19 mouse cellular contexts compared by ENCODE assay signal in the genomic region with DNA sequence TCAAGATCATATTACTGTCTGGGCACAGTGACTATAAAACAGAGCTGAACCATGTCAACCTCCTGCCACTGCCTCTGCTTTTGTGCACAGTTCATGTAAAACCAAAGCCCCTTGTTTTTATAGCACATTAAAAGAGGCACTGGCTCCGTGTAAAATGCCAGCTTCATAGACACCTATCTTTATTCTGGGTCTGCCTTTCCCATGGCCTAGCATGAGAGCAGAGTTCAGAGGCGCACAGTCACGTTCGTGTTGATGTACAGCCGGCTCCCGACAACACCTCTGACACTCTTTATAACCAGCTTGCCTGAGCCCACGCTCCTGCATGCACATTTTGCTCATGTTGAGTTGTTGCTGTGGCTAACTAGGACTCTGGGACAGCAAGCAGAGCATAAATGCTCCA.
DNase-seq lines count a peak whose midpoint lies in the region; ATAC-seq lines count a peak whose summit lies in the region.
"Had no signal": no experiment of that assay in that cellular context is flagged by ENCODE, and none has a peak within 500 bp of the region (broad histone marks: within the 10 kb centered on the region; RNA-seq: fewer than 3 reads in every experiment).

No protein-coding gene starts in this region.

- H3K4me2 ChIP-seq in hindbrain, embryonic 13.5 days = no peak overlapping the region
- H3K4me2 ChIP-seq in hindbrain, embryonic 12.5 days (replicated peaks) = no peak overlapping the region
- no peak overlapping the region for H3K4me2 ChIP-seq in neural tube, embryonic 12.5 days (replicated peaks)
- no peak overlapping the region for H3K4me2 ChIP-seq in neural tube, embryonic 15.5 days
- H3K4me2 ChIP-seq: forebrain, embryonic 13.5 days; heart, embryonic 11.5 days; hindbrain, embryonic 14.5 days had no signal

- no peak for ATAC-seq in hindbrain, embryonic 13.5 days (ENCODE audit: low FRiP score)
- no peak for ATAC-seq in hindbrain, embryonic 12.5 days (ENCODE audit: low FRiP score)
- no peak for ATAC-seq in neural tube, embryonic 12.5 days (ENCODE audit: low FRiP score, low read depth)
- no peak for ATAC-seq in neural tube, embryonic 15.5 days (ENCODE audit: low FRiP score)
- ATAC-seq: CD4-positive, CD25-positive, alpha-beta regulatory T cell, adult 4 months; forebrain, embryonic 13.5 days; hindbrain, postnatal 0 days; inflammation-experienced regulatory T-cells, adult 6 months had no signal

- no peaks in the 10 kb centered on the region for H3K9me3 ChIP-seq in hindbrain, embryonic 13.5 days
- H3K9me3 ChIP-seq in hindbrain, embryonic 12.5 days (replicated peaks) = no peaks in the 10 kb centered on the region
- no peaks in the 10 kb centered on the region for H3K9me3 ChIP-seq in neural tube, embryonic 12.5 days
- no peaks in the 10 kb centered on the region for H3K9me3 ChIP-seq in neural tube, embryonic 15.5 days (replicated peaks)
- H3K9me3 ChIP-seq: forebrain, embryonic 10.5 days; forebrain, embryonic 13.5 days had no signal

- H3K9ac ChIP-seq in hindbrain, embryonic 13.5 days = no peak overlapping the region
- H3K9ac ChIP-seq in hindbrain, embryonic 12.5 days = no peak overlapping the region
- H3K9ac ChIP-seq in neural tube, embryonic 12.5 days = no peak overlapping the region
- H3K9ac ChIP-seq in neural tube, embryonic 15.5 days (replicated peaks) = no peak overlapping the region
- H3K9ac ChIP-seq: forebrain, embryonic 13.5 days; hindbrain, embryonic 14.5 days had no signal

- 0 out of 2 replicates have a peak, but pooled peaks cover 3% of the 10 kb centered on the region for H3K36me3 ChIP-seq in hindbrain, embryonic 13.5 days
- no peaks in the 10 kb centered on the region for H3K36me3 ChIP-seq in hindbrain, embryonic 12.5 days
- H3K36me3 ChIP-seq in neural tube, embryonic 12.5 days = no peaks in the 10 kb centered on the region
- no peaks in the 10 kb centered on the region for H3K36me3 ChIP-seq in neural tube, embryonic 15.5 days

- 83% methylated on average over 7 of the region's 7 CpGs for WGBS in hindbrain, embryonic 13.5 days
- WGBS in hindbrain, embryonic 12.5 days = 80% methylated on average over 7 of the region's 7 CpGs
- WGBS in neural tube, embryonic 12.5 days = 68% methylated on average over 7 of the region's 7 CpGs
- 38% methylated on average over 7 of the region's 7 CpGs for WGBS in neural tube, embryonic 15.5 days

- H3K4me3 ChIP-seq in hindbrain, embryonic 13.5 days = no peak overlapping the region
- H3K4me3 ChIP-seq in hindbrain, embryonic 12.5 days = no peak overlapping the region
- no peak overlapping the region for H3K4me3 ChIP-seq in neural tube, embryonic 12.5 days
- H3K4me3 ChIP-seq in neural tube, embryonic 15.5 days (replicated peaks) = no peak overlapping the region
- H3K4me3 ChIP-seq: forebrain, embryonic 10.5 days; forebrain, embryonic 13.5 days had no signal

- peaks cover 43% of the 10 kb centered on the region for H3K4me1 ChIP-seq in hindbrain, embryonic 13.5 days (replicated peaks)
- peaks cover 15% of the 10 kb centered on the region; the same call in 1 of the 2 replicates for H3K4me1 ChIP-seq in hindbrain, embryonic 12.5 days
- peaks cover 37% of the 10 kb centered on the region for H3K4me1 ChIP-seq in neural tube, embryonic 12.5 days
- H3K4me1 ChIP-seq in neural tube, embryonic 15.5 days = peaks cover 27% of the 10 kb centered on the region

- no peak for DNase-seq in neural tube, embryonic 10.5 days (ENCODE audit: extremely low spot score, low spot score)
- no peak for DNase-seq in cerebellum, adult 9-11 months
- DNase-seq: adrenal gland, adult 8-10 months; adrenal gland, postnatal 25 days; cerebellum, adult 11-12 months; cerebellum, adult 8-10 months; cerebellum, postnatal 14 days; gastrocnemius, postnatal 25 days had no signal

- no peaks in the 10 kb centered on the region for H3K27me3 ChIP-seq in hindbrain, embryonic 13.5 days
- no peaks in the 10 kb centered on the region for H3K27me3 ChIP-seq in hindbrain, embryonic 12.5 days
- no peaks in the 10 kb centered on the region for H3K27me3 ChIP-seq in neural tube, embryonic 12.5 days (replicated peaks)
- H3K27me3 ChIP-seq in neural tube, embryonic 15.5 days (replicated peaks) = peaks cover 8% of the 10 kb centered on the region; the same call in 1 of the 2 replicates
- H3K27me3 ChIP-seq: forebrain, embryonic 13.5 days had no signal

- H3K27ac ChIP-seq in hindbrain, embryonic 13.5 days = peak overlapping the region; percentile 53
- H3K27ac ChIP-seq in hindbrain, embryonic 12.5 days = no peak overlapping the region
- H3K27ac ChIP-seq in neural tube, embryonic 12.5 days = 0 out of 2 replicates have a peak overlapping the region, but pooled peaks have one; percentile 15
- peak overlapping the region; percentile 18; the same call in 1 of the 2 replicates for H3K27ac ChIP-seq in neural tube, embryonic 15.5 days (replicated peaks)
- H3K27ac ChIP-seq: forebrain, embryonic 10.5 days; forebrain, embryonic 13.5 days; hindbrain, embryonic 14.5 days; hindbrain, postnatal 0 days had no signal
